ENCODE assay signal across 9 mouse cellular contexts in genomic region chr7:65978996-65979823, GRCm38 (mm10).
A peak's percentile ranks its signal among the peaks of the same experiment; 100 is the strongest.
DNase-seq lines count a peak whose midpoint lies in the region; ATAC-seq and TF ChIP-seq lines count a peak whose summit lies in the region.
"Had no signal": no experiment of that assay in that cellular context is flagged by ENCODE, and none has a peak within 500 bp of the region (broad histone marks: within the 10 kb centered on the region; RNA-seq: fewer than 3 reads in every experiment).

No protein-coding gene starts in this region.

- no peak overlapping the region for H3K4me3 ChIP-seq in kidney, adult 2 months (ENCODE audit: insufficient read depth, low read depth, low read length)
- no peak overlapping the region for H3K4me3 ChIP-seq in kidney, embryonic 16.5 days (ENCODE audit: low read length)
- no peak overlapping the region for H3K4me3 ChIP-seq in heart, embryonic 13.5 days
- H3K4me3 ChIP-seq in limb, embryonic 13.5 days: no peak overlapping the region

- no peak overlapping the region for H3K9ac ChIP-seq in kidney, embryonic 16.5 days (replicated peaks; ENCODE audit: low read length)
- H3K9ac ChIP-seq in heart, embryonic 13.5 days: no peak overlapping the region
- H3K9ac ChIP-seq in limb, embryonic 13.5 days: no peak overlapping the region

- no peaks in the 10 kb centered on the region for H3K27me3 ChIP-seq in kidney, adult 2 months (replicated peaks; ENCODE audit: control insufficient read depth, insufficient read depth, low read length)
- H3K27me3 ChIP-seq in kidney, embryonic 16.5 days (ENCODE audit: insufficient read depth, low read length): no peaks in the 10 kb centered on the region
- peaks cover 8% of the 10 kb centered on the region; the same call in 1 of the 2 replicates for H3K27me3 ChIP-seq in heart, embryonic 13.5 days (replicated peaks)
- no peaks in the 10 kb centered on the region for H3K27me3 ChIP-seq in limb, embryonic 13.5 days

- H3K27ac ChIP-seq in kidney, adult 2 months (ENCODE audit: insufficient read depth, low read depth, low read length): no peak overlapping the region
- H3K27ac ChIP-seq in kidney, embryonic 16.5 days (ENCODE audit: low read length): no peak overlapping the region
- H3K27ac ChIP-seq in heart, embryonic 13.5 days (replicated peaks): 0 out of 2 replicates have a peak overlapping the region, but pooled peaks have one; percentile 15
- peak overlapping the region; percentile 22; the same call in 1 of the 2 replicates for H3K27ac ChIP-seq in limb, embryonic 13.5 days

- H3K9me3 ChIP-seq in kidney, embryonic 16.5 days (ENCODE audit: low read length): no peaks in the 10 kb centered on the region
- H3K9me3 ChIP-seq in heart, embryonic 13.5 days: no peaks in the 10 kb centered on the region
- no peaks in the 10 kb centered on the region for H3K9me3 ChIP-seq in limb, embryonic 13.5 days

- TF ChIP-seq CTCF in kidney, adult 2 months (conservative IDR thresholded peaks at IDR 0.05; ENCODE audit: insufficient read depth, insufficient read length, low read depth, low read length): no peak

- TF ChIP-seq POLR2A in kidney, adult 2 months (IDR thresholded peaks at IDR 0.05; ENCODE audit: low read depth, low read length): no peak

- H3K4me1 ChIP-seq in kidney, adult 2 months (ENCODE audit: control insufficient read depth, insufficient read depth, low read length): no peaks in the 10 kb centered on the region
- peaks cover 13% of the 10 kb centered on the region for H3K4me1 ChIP-seq in kidney, embryonic 16.5 days (ENCODE audit: insufficient read depth, low read length)
- H3K4me1 ChIP-seq in heart, embryonic 13.5 days: peaks cover 25% of the 10 kb centered on the region
- peaks cover 57% of the 10 kb centered on the region for H3K4me1 ChIP-seq in limb, embryonic 13.5 days

- H3K36me3 ChIP-seq in kidney, adult 2 months (ENCODE audit: control insufficient read depth, insufficient read depth, low read length): no peaks in the 10 kb centered on the region
- H3K36me3 ChIP-seq in kidney, embryonic 16.5 days (ENCODE audit: insufficient read depth, low read length): no peaks in the 10 kb centered on the region
- no peaks in the 10 kb centered on the region for H3K36me3 ChIP-seq in heart, embryonic 13.5 days
- no peaks in the 10 kb centered on the region for H3K36me3 ChIP-seq in limb, embryonic 13.5 days

- WGBS in kidney, adult 2 months: 73% methylated on average over 11 of the region's 11 CpGs
- WGBS in kidney, embryonic 16.5 days: 66% methylated on average over 11 of the region's 11 CpGs
- WGBS in heart, embryonic 13.5 days: 59% methylated on average over 11 of the region's 11 CpGs
- 43% methylated on average over 11 of the region's 11 CpGs for WGBS in limb, embryonic 13.5 days

- no peak for ATAC-seq in kidney, embryonic 16.5 days (ENCODE audit: low FRiP score, low TSS enrichment)
- no peak for ATAC-seq in heart, embryonic 13.5 days (ENCODE audit: extremely low read depth, insufficient number of reproducible peaks, low FRiP score, low TSS enrichment)
- peak; percentile 59 for ATAC-seq in limb, embryonic 13.5 days (ENCODE audit: low FRiP score, low read depth)

- no peak overlapping the region for H3K4me2 ChIP-seq in kidney, embryonic 16.5 days (replicated peaks; ENCODE audit: low read depth, low read length)
- H3K4me2 ChIP-seq in heart, embryonic 13.5 days: no peak overlapping the region
- H3K4me2 ChIP-seq in limb, embryonic 13.5 days (replicated peaks): no peak overlapping the region

- DNase-seq in kidney, adult 2 months: peak; percentile 33
- peak; percentile 15 for DNase-seq in adipocyte (ENCODE audit: low spot score)
- DNase-seq in spleen, postnatal 14 days (ENCODE audit: low spot score in 2 of 2): no peak
- no peak for DNase-seq in left cerebral cortex, adult 9 months (ENCODE audit: low spot score in 2 of 2)
- DNase-seq in left cerebral cortex, adult 8-10 months (ENCODE audit: low spot score in 2 of 2): no peak
- DNase-seq: cerebellum, adult 9-10 months had no signal

Comparison
In these comparisons a context has a peak if more than half of its experiments do, and no peak if none do; other contexts are left out.
1. DNase-seq: peak in kidney, adult 2 months (single experiment) and adipocyte (single experiment); none in spleen, postnatal 14 days (0 of 2), left cerebral cortex, adult 9 months (0 of 2) and left cerebral cortex, adult 8-10 months (0 of 2).
2. H3K27ac ChIP-seq: peak in heart, embryonic 13.5 days (single experiment) and limb, embryonic 13.5 days (single experiment); none in kidney, adult 2 months (single experiment) and kidney, embryonic 16.5 days (single experiment).